Mouse (Mus musculus) kidney, postnatal 14 days (tissue): ENCODE data around the gene Sar1b.

Experiments used
- DNase-seq: peaks from one replicate; pipeline ENCODE4 v3.0.0; 2022; ENCODE audit warnings: mixed read lengths

Gene Sar1b

GRCm38 (mm10) chr11:51831962-51832909 lies 68.7 kb downstream of the Sar1b start:
- DNase-seq = peak; percentile 54

- no peak for DNase-seq
Observed at GRCm38 (mm10) chr11:51832992-51833391, 69.5 kb downstream of the Sar1b start.

- no peak for DNase-seq
Observed at GRCm38 (mm10) chr11:51833393-51834066, 70.0 kb downstream of the Sar1b start.

- DNase-seq = no peak
Observed at GRCm38 (mm10) chr11:51834067-51834411, 70.6 kb downstream of the Sar1b start.

- DNase-seq = no peak
Observed at GRCm38 (mm10) chr11:51835598-51835997, 72.1 kb downstream of the Sar1b start.

- DNase-seq = no peak
Observed at GRCm38 (mm10) chr11:51836506-51836905, 73.0 kb downstream of the Sar1b start.

GRCm38 (mm10) chr11:51837164-51838153 lies 74.0 kb downstream of the Sar1b start:
- no peak for DNase-seq

- no peak for DNase-seq
Observed at GRCm38 (mm10) chr11:51839106-51839505, 75.6 kb downstream of the Sar1b start.

GRCm38 (mm10) chr11:51839973-51840372 lies 76.5 kb downstream of the Sar1b start:
- DNase-seq = no peak

- DNase-seq = no peak
Observed at GRCm38 (mm10) chr11:51840657-51841056, 77.2 kb downstream of the Sar1b start.

GRCm38 (mm10) chr11:51841149-51841548 lies 77.7 kb downstream of the Sar1b start:
- DNase-seq = peak; percentile 83
